Mouse (Mus musculus) heart, postnatal 10 days (tissue): Measurements from ENCODE around the gene Phpt1. TPM values are rescaled to one million over a fixed set of nuclear protein-coding genes. Genes with fewer than 3 reads are reported as not detected.

Experiments
- DNase-seq, 2 experiments: peaks; one replicate each; pipeline ENCODE4 v3.0.0; 2021
- intact Hi-C: fragments of 180-260 bp; cut with DNase I; formaldehyde crosslinking; loops from one replicate; pipeline ENCODE4 v1.15.1; 2025
- total RNA-seq, 2 experiments: library from RNA; stranded (reverse); gene quantifications; 2 replicates each; pipeline ENCODE4 v1.2.3; 2021

Gene Phpt1
- total RNA-seq, 2 experiments from 2014 or later, result 93.8 to 101 TPM

DNA sequence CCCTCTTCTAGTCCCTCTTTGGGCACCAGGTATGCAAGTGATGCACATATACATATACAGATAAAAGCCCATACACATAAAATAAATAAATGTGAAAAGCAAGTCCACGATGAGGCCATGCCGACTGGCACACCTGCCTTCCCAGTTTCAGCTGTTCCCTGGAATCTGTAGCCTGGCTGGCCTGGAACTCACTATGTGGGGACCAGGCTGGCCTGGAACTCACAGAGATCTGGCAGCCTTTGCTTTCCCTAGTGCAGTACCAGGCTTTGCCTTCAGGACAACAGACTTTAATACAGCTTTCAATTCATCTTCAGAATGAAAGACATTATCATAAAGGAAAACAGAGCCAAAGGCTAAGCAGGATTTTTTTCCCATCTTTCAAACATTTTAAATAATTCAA lies 41.3 kb downstream of the Phpt1 start:
- no peak for DNase-seq
- intact Hi-C loops, result no loop called here

GRCm38 (mm10) chr2:25526510-25527302 lies 48.3 kb downstream of the Phpt1 start:
- intact Hi-C loops, result no loop called here
- no peak for DNase-seq

Other genes starting within 250 kb of the Phpt1 start
- gene Man1b1, start 242.9 kb downstream of the Phpt1 start, total RNA-seq, result 10 to 100 TPM; 28.2 TPM
- 1 to 10 TPM; 3.6 to 3.8 TPM for gene Dpp7, start 218.9 kb downstream of the Phpt1 start, total RNA-seq
- gene Uap1l1, start 209.5 kb downstream of the Phpt1 start, total RNA-seq, result 1 to 10 TPM; 7.1 to 9.4 TPM
- 1 to 10 TPM; 2.8 to 4.7 TPM for gene Sapcd2, start 202.9 kb downstream of the Phpt1 start, total RNA-seq
- gene Entpd2, start 179.3 kb downstream of the Phpt1 start, total RNA-seq, result 10 to 100 TPM; 14.9 to 17.2 TPM
- 10 to 100 TPM; 37.9 to 39.7 TPM for gene Npdc1, start 175.9 kb downstream of the Phpt1 start, total RNA-seq
- gene Fut7, start 152.0 kb downstream of the Phpt1 start, total RNA-seq, result under 1 TPM in 1 of 2 experiments, not detected in 1; 0.12 TPM
- gene Abca2, start 146.5 kb downstream of the Phpt1 start, total RNA-seq, result 10 to 100 TPM; 21.2 to 21.9 TPM
- gene Clic3, start 118.4 kb downstream of the Phpt1 start, total RNA-seq, result 1 to 10 TPM; 3.3 to 3.7 TPM
- 10 to 100 TPM; 33.3 to 39.5 TPM for gene Paxx, start 114.1 kb downstream of the Phpt1 start, total RNA-seq
- gene Ptgds, start 105.2 kb downstream of the Phpt1 start, total RNA-seq, result 100 to 1,000 TPM in 1 of 2 experiments, 10 to 100 TPM in 1; 75.1 to 110 TPM
- gene Lcn12, start 81.3 kb downstream of the Phpt1 start, total RNA-seq, result not detected
- 10 to 100 TPM; 93.1 to 93.4 TPM for gene Fbxw5, start 74.5 kb downstream of the Phpt1 start, total RNA-seq
- under 1 TPM; 0.52 to 0.53 TPM for gene C8g, start 73.5 kb downstream of the Phpt1 start, total RNA-seq
- gene Traf2, start 28.3 kb downstream of the Phpt1 start, total RNA-seq, result 10 to 100 TPM; 16.1 to 18.3 TPM
- gene Edf1, start 17.4 kb downstream of the Phpt1 start, total RNA-seq, result 100 to 1,000 TPM; 188 to 189 TPM
- 1 to 10 TPM; 1.8 to 2.2 TPM for gene Mamdc4, start 379 bp downstream of the Phpt1 start, total RNA-seq
- under 1 TPM; 0.10 to 0.12 TPM for gene Ajm1, start 6.5 kb upstream of the Phpt1 start, total RNA-seq
- 10 to 100 TPM; 49.4 to 57.6 TPM for gene Rabl6, start 33.3 kb upstream of the Phpt1 start, total RNA-seq
- not detected for gene Ccdc183, start 42.5 kb upstream of the Phpt1 start, total RNA-seq
- 10 to 100 TPM; 22.1 to 24.6 TPM for gene Tmem141, start 46.8 kb upstream of the Phpt1 start, total RNA-seq
- 1 to 10 TPM; 2.7 to 3.7 TPM for gene Fcna, start 52.8 kb upstream of the Phpt1 start, total RNA-seq
- 1 to 10 TPM in 1 of 2 experiments, under 1 TPM in 1; 0.99 to 1.0 TPM for gene Lcn8, start 77.9 kb upstream of the Phpt1 start, total RNA-seq
- gene Lcn5, start 82.7 kb upstream of the Phpt1 start, total RNA-seq, result not detected
- not detected for gene Lcn6, start 101.6 kb upstream of the Phpt1 start, total RNA-seq
- gene Lcn10, start 107.5 kb upstream of the Phpt1 start, total RNA-seq, result not detected
- gene Obp2a, start 124.8 kb upstream of the Phpt1 start, total RNA-seq, result not detected
- 10 to 100 TPM; 14.6 to 15.6 TPM for gene Bmyc, start 131.5 kb upstream of the Phpt1 start, total RNA-seq
- gene Obp2b, start 161.8 kb upstream of the Phpt1 start, total RNA-seq, result not detected
- gene Lcn3, start 190.3 kb upstream of the Phpt1 start, total RNA-seq, result not detected
- not detected for gene Lcn11, start 201.8 kb upstream of the Phpt1 start, total RNA-seq
- not detected for gene Gm13539, start 207.0 kb upstream of the Phpt1 start, total RNA-seq
- gene Glt6d1, start 240.6 kb upstream of the Phpt1 start, total RNA-seq, result not detected
- gene Lcn9, start 247.9 kb upstream of the Phpt1 start, total RNA-seq, result not detected